Mouse (Mus musculus) layer of hippocampus, adult 11-12 months (tissue): ENCODE results near the gene Abca2.

Experiments used
- DNase-seq: peaks from one replicate; pipeline ENCODE4 v3.0.0; 2022; ENCODE audit warnings: low spot score

Abca2 gene

GRCm38 (mm10) chr2:25461407-25461806 is 32.9 kb downstream of the Abca2 start:
- no peak for DNase-seq

- DNase-seq = no peak
Observed at GRCm38 (mm10) chr2:25463630-25464029, 35.1 kb downstream of the Abca2 start.

GRCm38 (mm10) chr2:25465256-25465655 is 36.8 kb downstream of the Abca2 start:
- no peak for DNase-seq

- DNase-seq = no peak
Observed at GRCm38 (mm10) chr2:25465816-25466635, 37.5 kb downstream of the Abca2 start.

GRCm38 (mm10) chr2:25467606-25468303 is 39.3 kb downstream of the Abca2 start:
- DNase-seq = no peak

GRCm38 (mm10) chr2:25468962-25469915 is 40.7 kb downstream of the Abca2 start:
- DNase-seq = peak; percentile 76

- DNase-seq = no peak
Observed at GRCm38 (mm10) chr2:25469969-25470368, 41.5 kb downstream of the Abca2 start, which contains the start of gene Ptgds. Gene Ptgds (minus strand): TSS chr2:25470046.

- no peak for DNase-seq
Observed at GRCm38 (mm10) chr2:25472550-25472949, 44.0 kb downstream of the Abca2 start.

- DNase-seq = no peak
Observed at GRCm38 (mm10) chr2:25477541-25477940, 49.0 kb downstream of the Abca2 start.

- DNase-seq = peak; percentile 75
Observed at GRCm38 (mm10) chr2:25477967-25478675, 49.6 kb downstream of the Abca2 start.

GRCm38 (mm10) chr2:25479551-25480311 is 51.2 kb downstream of the Abca2 start:
- DNase-seq = no peak

GRCm38 (mm10) chr2:25480541-25480940 is 52.0 kb downstream of the Abca2 start:
- DNase-seq = no peak

- no peak for DNase-seq
Observed at GRCm38 (mm10) chr2:25482969-25483368, 54.5 kb downstream of the Abca2 start.

GRCm38 (mm10) chr2:25484901-25485647 is 56.6 kb downstream of the Abca2 start:
- no peak for DNase-seq

- DNase-seq = no peak
Observed at GRCm38 (mm10) chr2:25487965-25488670, 59.6 kb downstream of the Abca2 start.

GRCm38 (mm10) chr2:25488671-25489068 is 60.2 kb downstream of the Abca2 start:
- no peak for DNase-seq

GRCm38 (mm10) chr2:25492988-25493387 is 64.5 kb downstream of the Abca2 start:
- no peak for DNase-seq

GRCm38 (mm10) chr2:25493476-25493961 is 65.0 kb downstream of the Abca2 start, which contains the start of gene Lcn12:
Gene Lcn12 (minus strand): TSS chr2:25493911.
- no peak for DNase-seq

- no peak for DNase-seq
Observed at GRCm38 (mm10) chr2:25496462-25496861, 68.0 kb downstream of the Abca2 start.
